Mouse (Mus musculus) CH12.LX (cell line): ENCODE results near the gene Prkce. TPM values are rescaled to one million over a fixed set of nuclear protein-coding genes. Genes with fewer than 3 reads are reported as not detected.

Experiments used
- DNase-seq: peaks from one replicate; pipeline ENCODE4 v3.0.0-alpha.2; 2013; ENCODE audit errors: extremely low read depth
- H3K27ac ChIP-seq: 2 replicates; pipeline ENCODE4 v1.5.1; 2012; ENCODE audit warnings: low read depth, mild to moderate bottlenecking, control low read depth, moderate library complexity; ENCODE audit not compliant: insufficient read depth
- H3K27me3 ChIP-seq: replicated peaks from 2 replicates; pipeline ENCODE3; 2012; ENCODE audit warnings: inconsistent platforms
- H3K36me3 ChIP-seq, 2 experiments: replicated peaks in 1 of 2; 2 replicates each; pipeline versions ENCODE3 to v1.6.1; 2012; ENCODE audit warnings: inconsistent platforms in 1 of 2, low read length in 1 of 2, mild to moderate bottlenecking in 1 of 2, mixed read lengths in 1 of 2, moderate library complexity in 1 of 2; ENCODE audit not compliant: control insufficient read depth in 1 of 2, insufficient read depth in 1 of 2
- H3K4me1 ChIP-seq, 2 experiments: 2 replicates each; pipeline ENCODE4 v1.6.1; 2012; ENCODE audit warnings: inconsistent platforms in 1 of 2, moderate library complexity in 1 of 2; ENCODE audit not compliant: insufficient read depth in 2 of 2, control insufficient read depth in 1 of 2
- H3K4me2 ChIP-seq: 2 replicates; pipeline ENCODE4 v1.6.1; 2012; ENCODE audit warnings: low read depth, mild to moderate bottlenecking, control low read depth; ENCODE audit not compliant: poor library complexity, insufficient read depth, severe bottlenecking
- H3K4me3 ChIP-seq, 3 experiments: fragments of 150-350 bp in 1 of 3; sonication (generic) in 1 of 3; replicated peaks in 1 of 3; 2 replicates each; pipeline versions ENCODE3 to v1.5.1; 2011 to 2012; ENCODE audit warnings: low read depth in 2 of 3, low read length in 2 of 3, mild to moderate bottlenecking in 2 of 3, moderate library complexity in 2 of 3, control low read depth in 1 of 3, improper control_type of control experiment in 1 of 3, inconsistent platforms in 1 of 3, mixed read lengths in 1 of 3; ENCODE audit not compliant: poor library complexity in 1 of 3
- H3K79me2 ChIP-seq: replicated peaks from 2 replicates; pipeline ENCODE4 v1.6.1; 2012; ENCODE audit warnings: mild to moderate bottlenecking, moderate library complexity; ENCODE audit not compliant: control insufficient read depth, poor library complexity, insufficient read depth, severe bottlenecking; ENCODE audit errors: extremely low read depth
- H3K9ac ChIP-seq: 2 replicates; pipeline ENCODE4 v1.6.1; 2012; ENCODE audit warnings: low read depth, mild to moderate bottlenecking, control low read depth, moderate library complexity; ENCODE audit not compliant: insufficient read depth
- H3K9me3 ChIP-seq: replicated peaks from 2 replicates; pipeline ENCODE3; 2012; ENCODE audit warnings: low read length, inconsistent platforms, mixed read lengths
- HCFC1 ChIP-seq: IDR thresholded peaks from 2 replicates; pipeline ENCODE4 v1.6.1; 2012; ENCODE audit warnings: low read depth, mild to moderate bottlenecking, inconsistent platforms, low read length, improper control_type of control experiment
- IRF4 ChIP-seq: IDR thresholded peaks from 2 replicates; pipeline ENCODE4 v1.6.1; 2014; ENCODE audit warnings: low read depth, mild to moderate bottlenecking, inconsistent platforms, low read length, improper control_type of control experiment
- JUND ChIP-seq: conservative IDR thresholded peaks from 2 replicates; pipeline ENCODE4 v1.6.1; 2011; ENCODE audit warnings: low read depth, low read length, improper control_type of control experiment
- MAFK ChIP-seq: IDR thresholded peaks from 2 replicates; pipeline ENCODE4 v1.6.1; 2011; ENCODE audit warnings: low read length, improper control_type of control experiment; ENCODE audit not compliant: insufficient replicate concordance
- MAZ ChIP-seq: IDR thresholded peaks from 2 replicates; pipeline ENCODE4 v1.6.1; 2012; ENCODE audit warnings: low read depth, mild to moderate bottlenecking, inconsistent platforms, low read length, improper control_type of control experiment, moderate library complexity
- NELFE ChIP-seq: IDR thresholded peaks from 2 replicates; pipeline ENCODE4 v1.6.1; 2011; ENCODE audit warnings: low read depth, low read length, improper control_type of control experiment
- PAX5 ChIP-seq: IDR thresholded peaks from 2 replicates; pipeline ENCODE4 v1.6.1; 2012; ENCODE audit warnings: low read length, inconsistent platforms, mixed read lengths
- POLR2A ChIP-seq: IDR thresholded peaks from 2 replicates; pipeline ENCODE4 v1.6.1; 2011; ENCODE audit warnings: low read depth, mild to moderate bottlenecking, improper control_type of control experiment, low read length
- POLR2AphosphoS2 ChIP-seq: IDR thresholded peaks from 2 replicates; pipeline ENCODE4 v1.6.1; 2011; ENCODE audit warnings: low read depth, low read length, improper control_type of control experiment
- RAD21 ChIP-seq: IDR thresholded peaks from 2 replicates; pipeline ENCODE4 v1.6.1; 2011; ENCODE audit warnings: low read depth, mild to moderate bottlenecking, low read length, improper control_type of control experiment, moderate library complexity
- SIN3A ChIP-seq: IDR thresholded peaks from 2 replicates; pipeline ENCODE4 v1.6.1; 2012; ENCODE audit warnings: low read length, improper control_type of control experiment, inconsistent platforms
- SMC3 ChIP-seq: IDR thresholded peaks from 2 replicates; pipeline ENCODE4 v1.6.1; 2011; ENCODE audit warnings: low read depth, low read length, improper control_type of control experiment
- TBP ChIP-seq: conservative IDR thresholded peaks from 2 replicates; pipeline ENCODE4 v1.6.1; 2011; ENCODE audit warnings: low read depth, low read length, improper control_type of control experiment
- TCF12 ChIP-seq: IDR thresholded peaks from 2 replicates; pipeline ENCODE4 v1.6.1; 2014; ENCODE audit warnings: low read depth, mild to moderate bottlenecking, inconsistent platforms, low read length, improper control_type of control experiment
- UBTF ChIP-seq: IDR thresholded peaks from 2 replicates; pipeline ENCODE4 v1.6.1; 2012; ENCODE audit warnings: low read depth, mild to moderate bottlenecking, inconsistent platforms, low read length, improper control_type of control experiment, moderate library complexity
- USF2 ChIP-seq: conservative IDR thresholded peaks from 2 replicates; pipeline ENCODE4 v1.6.1; 2011; ENCODE audit warnings: low read depth, low read length, improper control_type of control experiment
- ZC3H11A ChIP-seq: IDR thresholded peaks from 2 replicates; pipeline ENCODE4 v1.6.1; 2012; ENCODE audit warnings: low read depth, mild to moderate bottlenecking, inconsistent platforms, low read length, improper control_type of control experiment
- ZNF384 ChIP-seq: IDR thresholded peaks from 2 replicates; pipeline ENCODE4 v1.6.1; 2012; ENCODE audit warnings: low read depth, low read length, improper control_type of control experiment, inconsistent platforms
- dilution Hi-C: fragments of 300-500 bp; cut with MboI; formaldehyde crosslinking; loops from 2 replicates; pipeline ENCODE4 v1.14.3; 2020; ENCODE audit warnings: low sequenced_read_pairs; ENCODE audit not compliant: extremely low pct_unique_long_range_greater_than_20kb, extremely low pct_ligation_motif_present
- in situ Hi-C: fragments of 300-500 bp; cut with MboI; formaldehyde crosslinking; loops from 3 replicates; pipeline ENCODE4 v1.14.3; 2019; ENCODE audit warnings: low sequenced_read_pairs, low pct_ligation_motif_present, low pct_unique_long_range_greater_than_20kb, mixed read lengths
- polyA plus RNA-seq: library from polyadenylated mRNA; unstranded; fragments of >175 nt; gene quantifications from 2 replicates; pipeline ENCODE4 v1.2.1, GENCODE M21; 2012; ENCODE audit warnings: low read depth; ENCODE audit not compliant: insufficient read length
- total RNA-seq, 2 experiments: library from RNA; depleted of rRNA; stranded (reverse); fragments of 300-350 nt in 1 of 2; fragments of >200 nt in 1 of 2; gene quantifications; 2 replicates each; pipeline ENCODE4 v1.2.3; 2012 to 2014

The Prkce gene
- total and polyA plus RNA-seq, 3 experiments = 4.1 to 13.2 (median 11.4) TPM

- no peak for TF ChIP-seq PAX5
- no peak for TF ChIP-seq POLR2AphosphoS2
- TF ChIP-seq NELFE = no peak
- no peak for TF ChIP-seq TBP
- TF ChIP-seq UBTF = no peak
- no peak for TF ChIP-seq MAFK
- H3K36me3 ChIP-seq = peaks cover 0 to 30% of the 10 kb centered on the region in 2 experiments
- no peak overlapping the region for H3K27ac ChIP-seq
- no peaks in the 10 kb centered on the region; the same call in 1 of the 2 replicates for H3K79me2 ChIP-seq
- no peaks in the 10 kb centered on the region for H3K9me3 ChIP-seq
- DNase-seq = no peak
- H3K4me1 ChIP-seq = peaks cover 8 to 44% of the 10 kb centered on the region in 2 experiments
- H3K4me3 ChIP-seq = no peak overlapping the region
- dilution Hi-C loops (no loop called here), in situ Hi-C loops (loop anchor here (10.0 kb wide), 1 partner anchor 135 kb away; the partner anchor contains the start of gene Prkce)
- no peak overlapping the region for H3K9ac ChIP-seq
- no peaks in the 10 kb centered on the region for H3K27me3 ChIP-seq
- H3K4me2 ChIP-seq = no peak overlapping the region
Measured at GRCm38 (mm10) chr17:86299576-86299975, 132.0 kb downstream of the Prkce start.

GRCm38 (mm10) chr17:86300774-86301595 lies 133.4 kb downstream of the Prkce start:
- dilution Hi-C loops = no loop called here
- no peak overlapping the region for H3K27ac ChIP-seq
- H3K4me1 ChIP-seq = peaks cover 3 to 44% of the 10 kb centered on the region in 2 experiments; a peak in 2 of 4 replicates
- no peaks in the 10 kb centered on the region for H3K9me3 ChIP-seq
- H3K9ac ChIP-seq = no peak overlapping the region
- no peak for DNase-seq
- no peak overlapping the region for H3K4me2 ChIP-seq
- no peaks in the 10 kb centered on the region; the same call in 1 of the 2 replicates for H3K79me2 ChIP-seq
- peaks cover 0 to 36% of the 10 kb centered on the region in 2 experiments for H3K36me3 ChIP-seq
- in situ Hi-C loops = no loop called here
- no peaks in the 10 kb centered on the region for H3K27me3 ChIP-seq
- TF ChIP-seq IRF4 (no peak), UBTF (no peak), JUND (no peak), NELFE (no peak), HCFC1 (no peak), ZNF384 (no peak), POLR2A (no peak), RAD21 (no peak), USF2 (no peak), ZC3H11A (no peak), POLR2AphosphoS2 (no peak), SMC3 (no peak), SIN3A (no peak), PAX5 (no peak), TBP (no peak), TCF12 (no peak), MAZ (no peak)
- no peak overlapping the region for H3K4me3 ChIP-seq
